Mouse (Mus musculus): Measurements from ENCODE around the gene Lgals9.
"Not testable (repeated sequence)": the region's sequence is repeated elsewhere in the genome, so short reads cannot be mapped to it uniquely, and the experiment has no call there.

The Lgals9 gene

GRCm38 (mm10) chr11:79006417-79006816 is 21.7 kb upstream of the Lgals9 start:
- no peak for DNase-seq

GRCm38 (mm10) chr11:79005578-79006394 is 21.0 kb upstream of the Lgals9 start:
- DNase-seq, result no peak

- DNase-seq, result no peak
These were observed 19.3 kb upstream of the Lgals9 start for GRCm38 (mm10) chr11:79003769-79004638.

GRCm38 (mm10) chr11:79003053-79003768 is 18.5 kb upstream of the Lgals9 start:
- DNase-seq, result no peak

- no peak for DNase-seq
These were observed 17.8 kb upstream of the Lgals9 start for GRCm38 (mm10) chr11:79002551-79002951.

GRCm38 (mm10) chr11:79001871-79002270 is 17.1 kb upstream of the Lgals9 start:
- DNase-seq, result no peak

GRCm38 (mm10) chr11:78999118-78999517 is 14.4 kb upstream of the Lgals9 start:
- DNase-seq, result no peak

GRCm38 (mm10) chr11:78990875-78991543 is 6.3 kb upstream of the Lgals9 start:
- not testable (repeated sequence) for DNase-seq

- DNase-seq, result no peak
These were observed 5.3 kb upstream of the Lgals9 start for GRCm38 (mm10) chr11:78990096-78990495.

- not testable (repeated sequence) for DNase-seq
These were observed 4.5 kb upstream of the Lgals9 start for GRCm38 (mm10) chr11:78989206-78989605.

GRCm38 (mm10) chr11:78986311-78987002 is 1.7 kb upstream of the Lgals9 start:
- DNase-seq, result no peak

- no peak for DNase-seq
These were observed 759 bp upstream of the Lgals9 start for GRCm38 (mm10) chr11:78985505-78985904.

GRCm38 (mm10) chr11:78983539-78983938 is 1.2 kb downstream of the Lgals9 start:
- no peak for DNase-seq

- no peak for DNase-seq
These were observed 2.0 kb downstream of the Lgals9 start for GRCm38 (mm10) chr11:78982513-78983291.

GRCm38 (mm10) chr11:78982042-78982441 is 2.7 kb downstream of the Lgals9 start:
- DNase-seq, result no peak

- DNase-seq, result no peak
These were observed 4.6 kb downstream of the Lgals9 start for GRCm38 (mm10) chr11:78980083-78980634.

- no peak for DNase-seq
These were observed 6.3 kb downstream of the Lgals9 start for GRCm38 (mm10) chr11:78978176-78979019.

GRCm38 (mm10) chr11:78976731-78977510 is 7.8 kb downstream of the Lgals9 start:
- no peak for DNase-seq

All from cerebellum, adult 18-20 months (tissue).